Mouse (Mus musculus) bone marrow macrophage, adult 2 months (primary cell): Measurements from ENCODE around the gene Daglb.

Source experiments
- CTCF ChIP-seq: IDR thresholded peaks from 2 replicates; pipeline ENCODE4 v1.5.1; 2012; ENCODE audit warnings: low read depth, mild to moderate bottlenecking, low read length, moderate library complexity
- POLR2A ChIP-seq: IDR thresholded peaks from 2 replicates; pipeline ENCODE4 v1.6.1; 2012; ENCODE audit warnings: mild to moderate bottlenecking, low read depth, low read length, borderline replicate concordance

- TF ChIP-seq CTCF (no peak), POLR2A (no peak)
Observed at GRCm38 (mm10) chr5:143464757-143465118, 354 bp downstream of the Daglb start.
